Mouse (Mus musculus) embryonic stem cell, embryonic (primary cell): Measurements from ENCODE around the gene Slc29a4.

ENCODE experiments used
- CTCF ChIA-PET, 4 experiments: fragments of 300-600 bp in 2 of 4; fragments of 350-600 bp in 2 of 4; sonication (Branson Sonifier 250); formaldehyde crosslinking; loops; one replicate each; lab custom pipeline; 2022; ENCODE audit warnings: inconsistent platforms in 2 of 4; lab: Charles Lee
- POLR2A ChIA-PET, 4 experiments: fragments of 300-600 bp in 2 of 4; fragments of 350-600 bp in 2 of 4; sonication (Branson Sonifier 250); formaldehyde crosslinking; loops; one replicate each; lab custom pipeline; 2022; ENCODE audit warnings: antibody characterized with exemption in 4 of 4, inconsistent platforms in 1 of 4; lab: Charles Lee

Gene Slc29a4

GRCm38 (mm10) chr5:142692248-142692647 is at the start of gene Slc29a4:
Slc29a4 (plus strand) TSS chr5:142692512.
- ChIA-PET CTCF (interaction anchor here (0.5 to 1.2 kb wide), 6 partner anchors 14 to 1835 kb away, joined by 3 to 6 read pairs (median 4); no protein-coding TSS in a partner anchor), POLR2A (interaction anchor here in 2 of 4 experiments (0.7 to 1.6 kb wide), 4 partner anchors 9 to 79 kb away, joined by 3 to 8 read pairs (median 4); no protein-coding TSS in a partner anchor)

- POLR2A ChIA-PET: interaction anchor here in 2 of 4 experiments (0.6 to 2.5 kb wide), 5 partner anchors 19 to 803 kb away, joined by 3 to 7 read pairs (median 4); no protein-coding TSS in a partner anchor
- CTCF ChIA-PET: no interaction called here
These were observed 44.1 kb upstream of the Slc29a4 start for GRCm38 (mm10) chr5:142648162-142648561.

- ChIA-PET CTCF (interaction anchor here in 2 of 4 experiments (0.6 to 0.7 kb wide), 2 partner anchors 108 to 112 kb away, joined by 3 to 5 read pairs; no protein-coding TSS in a partner anchor), POLR2A (interaction anchor here in 2 of 4 experiments (1.4 to 2.5 kb wide), 4 partner anchors 9 to 20 kb away, joined by 4 to 7 read pairs (median 5); no protein-coding TSS in a partner anchor)
These were observed 42.8 kb upstream of the Slc29a4 start for GRCm38 (mm10) chr5:142649460-142650050.

GRCm38 (mm10) chr5:142650390-142650789 is 41.9 kb upstream of the Slc29a4 start:
- POLR2A ChIA-PET: interaction anchor here in 2 of 4 experiments (1.4 to 2.5 kb wide), 4 partner anchors 8 to 20 kb away, joined by 4 to 7 read pairs (median 5); no protein-coding TSS in a partner anchor
- CTCF ChIA-PET: interaction anchor here in 1 of 4 experiments (1.4 kb wide), 1 partner anchor 68 kb away, joined by 3 read pairs; no protein-coding TSS in a partner anchor

- ChIA-PET CTCF (interaction anchor here in 1 of 4 experiments (1.4 kb wide), 1 partner anchor 67 kb away, joined by 3 read pairs; no protein-coding TSS in a partner anchor), POLR2A (interaction anchor here in 2 of 4 experiments (1.4 to 1.6 kb wide), 3 partner anchors 8 to 21 kb away, joined by 4 to 5 read pairs (median 5); no protein-coding TSS in a partner anchor)
These were observed 41.4 kb upstream of the Slc29a4 start for GRCm38 (mm10) chr5:142650794-142651497.

- POLR2A ChIA-PET: interaction anchor here in 1 of 4 experiments (1.1 kb wide), 1 partner anchor 12 kb away, joined by 3 read pairs; no protein-coding TSS in a partner anchor
- CTCF ChIA-PET: no interaction called here
These were observed 40.0 kb upstream of the Slc29a4 start for GRCm38 (mm10) chr5:142652266-142652665.

DNA sequence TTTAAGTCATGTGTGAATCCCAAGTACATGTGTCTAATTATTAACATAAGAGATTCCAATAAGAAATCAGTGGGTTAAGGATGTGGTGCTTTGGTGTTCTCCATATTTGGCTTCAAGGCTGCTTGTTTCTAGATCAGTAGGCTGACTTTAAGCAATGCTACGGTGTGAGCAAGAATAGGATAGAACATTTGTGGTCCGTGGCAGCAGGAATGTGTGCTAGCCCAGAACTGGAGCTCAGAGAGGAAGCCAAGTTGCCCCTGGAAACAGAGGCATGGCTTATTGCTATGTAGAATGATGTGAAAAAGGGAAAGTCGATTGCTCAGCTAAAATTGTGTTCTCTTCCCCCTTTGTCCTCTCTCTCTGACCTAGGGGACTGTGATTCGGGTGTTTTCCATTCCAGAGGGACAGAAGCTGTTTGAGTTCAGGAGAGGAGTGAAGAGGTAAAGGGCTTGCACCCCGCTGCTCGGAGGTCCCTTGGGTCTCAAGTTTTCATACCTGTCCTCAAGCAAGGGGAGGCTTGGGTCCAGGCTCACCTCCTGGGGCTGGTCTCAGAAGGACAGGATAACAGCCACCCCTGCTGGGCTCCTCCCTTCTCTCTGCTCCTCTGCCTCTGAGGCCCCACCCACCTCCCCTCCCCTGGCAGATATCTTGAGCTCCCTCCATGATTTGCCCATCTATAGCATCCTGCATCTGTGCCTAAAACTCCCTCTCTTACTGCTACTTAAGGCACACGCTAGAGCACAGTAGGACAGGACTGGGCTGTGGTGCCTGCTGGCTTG is 31.5 kb upstream of the Slc29a4 start:
- CTCF ChIA-PET: interaction anchor here in 1 of 4 experiments (1.4 kb wide), 1 partner anchor 41 kb away, joined by 3 read pairs; no protein-coding TSS in a partner anchor

GRCm38 (mm10) chr5:142667921-142668320 is 24.4 kb upstream of the Slc29a4 start:
- ChIA-PET POLR2A (interaction anchor here in 3 of 4 experiments (0.6 to 2.4 kb wide), 14 partner anchors 12 to 238 kb away, joined by 3 to 7 read pairs (median 3); no protein-coding TSS in a partner anchor), CTCF (interaction anchor here in 3 of 4 experiments (0.6 to 1.5 kb wide), 8 partner anchors 34 to 187 kb away, joined by 3 to 6 read pairs (median 4); partner anchors contain the start of gene Radil (in 1 of the 3))

More for the DNA sequence above, 31.5 kb upstream of the Slc29a4 start:
- POLR2A ChIA-PET: interaction anchor here in 1 of 4 experiments (0.6 to 0.8 kb wide), 2 partner anchors 21 to 47 kb away, joined by 3 to 9 read pairs; no protein-coding TSS in a partner anchor

GRCm38 (mm10) chr5:142668556-142669263 is 23.6 kb upstream of the Slc29a4 start:
- ChIA-PET CTCF (interaction anchor here (0.5 to 1.5 kb wide), 11 partner anchors 10 to 187 kb away, joined by 3 to 8 read pairs (median 4); no protein-coding TSS in a partner anchor), POLR2A (interaction anchor here in 3 of 4 experiments (0.5 to 2.4 kb wide), 21 partner anchors 10 to 241 kb away, joined by 3 to 14 read pairs (median 4); no protein-coding TSS in a partner anchor)

GRCm38 (mm10) chr5:142669726-142670125 is 22.6 kb upstream of the Slc29a4 start:
- POLR2A ChIA-PET: interaction anchor here in 3 of 4 experiments (0.5 to 2.0 kb wide), 18 partner anchors 10 to 355 kb away, joined by 3 to 14 read pairs (median 4); no protein-coding TSS in a partner anchor
- CTCF ChIA-PET: interaction anchor here (0.5 to 1.4 kb wide), 10 partner anchors 10 to 185 kb away, joined by 3 to 7 read pairs (median 3); partner anchors contain the start of gene Radil (in 1 of the 4)

DNA sequence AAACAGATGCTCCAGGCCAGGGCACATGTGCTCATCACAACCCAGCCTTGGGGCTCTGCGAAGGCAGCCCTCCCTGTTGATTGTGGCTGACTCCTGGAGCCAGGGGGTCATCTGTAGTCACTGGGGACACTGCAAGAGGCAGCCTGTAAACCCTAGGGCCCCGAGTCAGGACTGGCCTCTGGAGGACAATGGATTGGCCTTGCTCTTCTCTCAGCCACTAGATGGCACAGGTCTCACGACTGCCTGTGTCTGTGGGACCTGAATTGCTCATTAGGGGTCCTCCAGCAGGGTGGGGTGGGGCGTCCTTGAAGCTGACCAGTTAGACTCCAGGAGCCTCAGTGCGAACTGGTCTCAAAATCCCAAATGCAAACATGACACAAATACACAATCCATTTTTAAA is 19.2 kb upstream of the Slc29a4 start:
- POLR2A ChIA-PET: no interaction called here
- CTCF ChIA-PET: no interaction called here

- POLR2A ChIA-PET: interaction anchor here in 1 of 4 experiments (0.7 to 1.4 kb wide), 2 partner anchors 9 to 157 kb away, joined by 3 to 4 read pairs; no protein-coding TSS in a partner anchor
- CTCF ChIA-PET: interaction anchor here in 2 of 4 experiments (1.1 to 1.2 kb wide), 2 partner anchors 14 to 40 kb away, joined by 3 read pairs; partner anchors contain the start of gene Slc29a4 (in 1 of the 2)
These were observed 14.2 kb upstream of the Slc29a4 start for GRCm38 (mm10) chr5:142678141-142678571.

GRCm38 (mm10) chr5:142679065-142679464 is 13.2 kb upstream of the Slc29a4 start:
- ChIA-PET CTCF (interaction anchor here in 1 of 4 experiments (0.6 kb wide), 1 partner anchor 37 kb away, joined by 3 read pairs; no protein-coding TSS in a partner anchor), POLR2A (interaction anchor here in 1 of 4 experiments (0.7 to 2.1 kb wide), 2 partner anchors 10 to 156 kb away, joined by 3 to 5 read pairs; no protein-coding TSS in a partner anchor)

DNA sequence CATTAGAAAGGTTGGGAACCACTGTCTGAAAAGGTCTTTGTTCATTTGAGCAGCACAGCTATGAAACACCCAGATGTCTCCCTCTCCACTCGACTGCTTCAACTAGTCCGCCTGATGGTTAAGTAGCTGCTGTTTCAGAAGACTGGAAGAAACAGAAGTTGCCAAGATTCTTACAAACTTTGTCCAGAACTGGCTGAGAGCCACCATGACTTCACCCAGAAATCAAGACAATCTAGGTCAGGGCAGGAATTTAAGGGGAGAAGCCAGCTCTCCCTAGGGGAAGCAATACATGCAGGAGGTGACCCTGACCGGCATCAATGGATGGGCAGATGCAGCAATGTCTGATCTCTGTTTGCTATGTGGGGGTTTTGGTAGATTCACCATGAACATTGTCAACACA is 10.4 kb upstream of the Slc29a4 start:
- ChIA-PET CTCF (no interaction called here), POLR2A (no interaction called here)

- CTCF ChIA-PET: no interaction called here
- POLR2A ChIA-PET: interaction anchor here in 1 of 4 experiments (0.5 kb wide), 1 partner anchor 11 kb away, joined by 3 read pairs; no protein-coding TSS in a partner anchor
These were observed 9.8 kb upstream of the Slc29a4 start for GRCm38 (mm10) chr5:142682529-142682928.

GRCm38 (mm10) chr5:142688866-142689265 is 3.4 kb upstream of the Slc29a4 start:
- CTCF ChIA-PET: interaction anchor here (0.5 to 1.2 kb wide), 5 partner anchors 29 to 1928 kb away, joined by 3 to 4 read pairs (median 3); no protein-coding TSS in a partner anchor
- POLR2A ChIA-PET: interaction anchor here in 2 of 4 experiments (0.6 to 1.7 kb wide), 3 partner anchors 14 to 314 kb away, joined by 3 to 4 read pairs (median 4); no protein-coding TSS in a partner anchor
